Mouse (Mus musculus) testis, adult 2 months (tissue): ENCODE results near the gene Suclg2. TPM values are rescaled to one million over a fixed set of nuclear protein-coding genes. Genes with fewer than 3 reads are reported as not detected.

ENCODE experiments used
- H3K27ac ChIP-seq: fragments of 200-500 bp; 2 replicates; pipeline ENCODE4 v1.5.1; 2012; ENCODE audit warnings: low read depth, low read length; ENCODE audit not compliant: control insufficient read depth, insufficient read depth
- H3K27me3 ChIP-seq: fragments of 200-500 bp; 2 replicates; pipeline ENCODE4 v1.6.1; 2012; ENCODE audit warnings: mild to moderate bottlenecking, low read length, moderate library complexity; ENCODE audit not compliant: control insufficient read depth, insufficient read depth
- H3K36me3 ChIP-seq: fragments of 200-500 bp; 2 replicates; pipeline ENCODE4 v1.6.1; 2012; ENCODE audit warnings: mild to moderate bottlenecking, low read length; ENCODE audit not compliant: control insufficient read depth, insufficient read depth
- H3K4me1 ChIP-seq: fragments of 200-500 bp; 2 replicates; pipeline ENCODE4 v1.6.1; 2012; ENCODE audit warnings: low read length; ENCODE audit not compliant: control insufficient read depth, insufficient read depth
- H3K4me3 ChIP-seq: fragments of 200-500 bp; 2 replicates; pipeline ENCODE4 v1.5.1; 2012; ENCODE audit warnings: low read depth, mild to moderate bottlenecking, low read length, moderate library complexity, mixed read lengths; ENCODE audit not compliant: control insufficient read depth
- CTCF ChIP-seq: fragments of 200-500 bp; IDR thresholded peaks from 2 replicates; pipeline ENCODE4 v1.5.1; 2012; ENCODE audit warnings: low read depth, mild to moderate bottlenecking, inconsistent platforms, low read length, moderate library complexity; ENCODE audit not compliant: control insufficient read depth, insufficient read depth, insufficient replicate concordance
- POLR2A ChIP-seq: fragments of 200-500 bp; IDR thresholded peaks from 2 replicates; pipeline ENCODE4 v1.6.1; 2012; ENCODE audit warnings: low read depth, mild to moderate bottlenecking, inconsistent platforms, low read length, moderate library complexity; ENCODE audit not compliant: control insufficient read depth
- polyA plus RNA-seq: library from polyadenylated mRNA; depleted of rRNA; stranded (reverse); fragments of >200 nt; gene quantifications from 2 replicates; pipeline ENCODE4 v1.2.3, GENCODE M21; 2012

Suclg2 gene
- polyA plus RNA-seq, 1 experiment, result 5.1 TPM

GRCm38 (mm10) chr6:95675059-95675705 lies 43.4 kb downstream of the Suclg2 start:
- TF ChIP-seq POLR2A (no peak), CTCF (no peak)
- Histone ChIP-seq H3K27me3 (no peaks in the 10 kb centered on the region), H3K4me1 (no peaks in the 10 kb centered on the region; the same call in 1 of the 2 replicates), H3K4me3 (no peak overlapping the region), H3K36me3 (no peaks in the 10 kb centered on the region), H3K27ac (no peak overlapping the region)

- no peaks in the 10 kb centered on the region for H3K27me3 ChIP-seq
- TF ChIP-seq CTCF (no peak), POLR2A (no peak)
- H3K4me1 ChIP-seq, result no peaks in the 10 kb centered on the region; the same call in 1 of the 2 replicates
- no peaks in the 10 kb centered on the region for H3K36me3 ChIP-seq
- H3K27ac ChIP-seq, result no peak overlapping the region
- H3K4me3 ChIP-seq, result no peak overlapping the region
Measured at GRCm38 (mm10) chr6:95674651-95675050, 43.9 kb downstream of the Suclg2 start.

GRCm38 (mm10) chr6:95669335-95669729 lies 49.3 kb downstream of the Suclg2 start:
- Histone ChIP-seq H3K27me3 (no peaks in the 10 kb centered on the region), H3K36me3 (no peaks in the 10 kb centered on the region), H3K27ac (no peak overlapping the region)

GRCm38 (mm10) chr6:95668629-95669334 lies 49.8 kb downstream of the Suclg2 start:
- Histone ChIP-seq H3K36me3 (no peaks in the 10 kb centered on the region), H3K4me3 (no peak overlapping the region), H3K27ac (no peak overlapping the region), H3K4me1 (no peaks in the 10 kb centered on the region), H3K27me3 (no peaks in the 10 kb centered on the region)
- TF ChIP-seq POLR2A (no peak), CTCF (no peak)

More at GRCm38 (mm10) chr6:95669335-95669729, 49.3 kb downstream of the Suclg2 start:
- Histone ChIP-seq H3K4me1 (no peaks in the 10 kb centered on the region), H3K4me3 (no peak overlapping the region)
- TF ChIP-seq POLR2A (no peak), CTCF (peak; percentile 78; the same call in 1 of the 2 replicates)

- Histone ChIP-seq H3K4me1 (no peaks in the 10 kb centered on the region), H3K27ac (no peak overlapping the region), H3K36me3 (no peaks in the 10 kb centered on the region), H3K4me3 (no peak overlapping the region), H3K27me3 (no peaks in the 10 kb centered on the region)
- TF ChIP-seq POLR2A (no peak), CTCF (no peak)
Measured at GRCm38 (mm10) chr6:95657671-95658070, 60.9 kb downstream of the Suclg2 start.

- H3K4me1 ChIP-seq, result no peaks in the 10 kb centered on the region
- no peaks in the 10 kb centered on the region for H3K27me3 ChIP-seq
- no peaks in the 10 kb centered on the region for H3K36me3 ChIP-seq
- TF ChIP-seq CTCF (no peak), POLR2A (no peak)
- H3K4me3 ChIP-seq, result no peak overlapping the region
- H3K27ac ChIP-seq, result no peak overlapping the region
Measured at GRCm38 (mm10) chr6:95653662-95654061, 64.9 kb downstream of the Suclg2 start.

- H3K4me3 ChIP-seq, result no peak overlapping the region
- no peaks in the 10 kb centered on the region for H3K27me3 ChIP-seq
- no peak overlapping the region for H3K27ac ChIP-seq
- H3K36me3 ChIP-seq, result no peaks in the 10 kb centered on the region
- H3K4me1 ChIP-seq, result no peaks in the 10 kb centered on the region
- TF ChIP-seq POLR2A, result no peak
- TF ChIP-seq CTCF, result no peak
Measured at GRCm38 (mm10) chr6:95652774-95653173, 65.8 kb downstream of the Suclg2 start.
